Mouse (Mus musculus): ENCODE results near the gene Tnnc1.

DNA sequence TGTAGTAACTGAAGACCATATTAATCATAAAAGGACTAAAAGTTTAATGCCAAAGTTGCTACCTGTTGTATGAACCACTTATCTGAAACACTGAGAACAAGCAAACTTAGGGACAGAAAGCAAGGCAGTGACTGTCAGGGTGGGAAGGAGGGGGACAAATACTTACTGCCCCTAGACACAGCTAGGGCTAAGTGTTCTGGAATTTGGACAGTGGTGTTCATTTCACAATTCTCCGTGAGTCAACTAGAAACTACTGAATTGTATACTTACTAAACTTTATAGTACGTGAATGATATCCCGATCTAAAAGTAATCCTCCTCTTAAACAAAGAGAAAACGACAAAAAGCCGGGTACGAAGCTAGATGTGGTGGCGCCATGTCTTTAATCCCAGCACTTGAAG lies 8.5 kb upstream of the Tnnc1 start:
- TF ChIP-seq CTCF (IDR thresholded peaks at IDR 0.05; ENCODE audit: insufficient read depth, low read depth, low read length) = no peak
- TF ChIP-seq POLR2A (IDR thresholded peaks at IDR 0.05; ENCODE audit: insufficient read depth, low read depth, low read length) = no peak

Measured in olfactory bulb, adult 2 months (tissue).